Mouse (Mus musculus) forebrain, embryonic 11.5 days (tissue): ENCODE data around the gene Rab15. TPM values are rescaled to one million over a fixed set of nuclear protein-coding genes. Genes with fewer than 3 reads are reported as not detected.
"Not testable (repeated sequence)": the region's sequence is repeated elsewhere in the genome, so short reads cannot be mapped to it uniquely, and the experiment has no call there.

ENCODE experiments used
- ATAC-seq: fragments of 200-750 bp; cut with Nextera tagmentation; replicated peaks from 2 replicates; pipeline ENCODE4 v1.8.0; 2017; ENCODE audit warnings: moderate TSS enrichment; ENCODE audit not compliant: low FRiP score
- DNase-seq: peaks from one replicate; pipeline ENCODE4 v3.0.0-alpha.2; 2017; ENCODE audit warnings: low spot score
- H3K27ac ChIP-seq: fragments of 300-500 bp; sonication (generic); 2 replicates; pipeline ENCODE4 v1.5.1; 2014; ENCODE audit warnings: low read depth, low read length
- H3K27me3 ChIP-seq: fragments of 300-500 bp; sonication (generic); 2 replicates; pipeline ENCODE4 v1.6.1; 2014; ENCODE audit warnings: mild to moderate bottlenecking, low read length, mixed read lengths; ENCODE audit not compliant: control insufficient read depth, insufficient read depth
- H3K36me3 ChIP-seq: fragments of 300-500 bp; sonication (generic); 2 replicates; pipeline ENCODE4 v1.6.1; 2014; ENCODE audit warnings: mild to moderate bottlenecking, low read length, moderate library complexity, mixed read lengths; ENCODE audit not compliant: control insufficient read depth, insufficient read depth
- H3K4me1 ChIP-seq: fragments of 300-500 bp; sonication (generic); replicated peaks from 2 replicates; pipeline ENCODE4 v1.6.1; 2014; ENCODE audit warnings: low read length, mixed read lengths; ENCODE audit not compliant: control insufficient read depth, insufficient read depth
- H3K4me2 ChIP-seq: fragments of 300-500 bp; sonication (generic); 2 replicates; pipeline ENCODE4 v1.6.1; 2014; ENCODE audit warnings: low read depth, mild to moderate bottlenecking, low read length, moderate library complexity, mixed read lengths; ENCODE audit not compliant: severe bottlenecking
- H3K4me3 ChIP-seq: fragments of 300-500 bp; sonication (generic); 2 replicates; pipeline ENCODE4 v1.5.1; 2014; ENCODE audit warnings: low read depth, low read length
- H3K9ac ChIP-seq: fragments of 300-500 bp; sonication (generic); 2 replicates; pipeline ENCODE4 v1.6.1; 2014; ENCODE audit warnings: low read length
- H3K9me3 ChIP-seq: fragments of 300-500 bp; sonication (generic); 2 replicates; pipeline ENCODE4 v1.6.1; 2016; ENCODE audit warnings: low read length, mixed read lengths; ENCODE audit not compliant: control insufficient read depth
- WGBS: fragments of 180-500 bp; shearing (Covaris S2); extraction: QIAGEN DNeasy Blood & Tissue Kit; methylation state at CpG from one replicate; pipeline ENCODE4 v1.1.7; 2014; 5-methylcytosine and 5-hydroxymethylcytosine counted together
- polyA plus RNA-seq: library from polyadenylated mRNA; unstranded; fragments of >200 nt; fragmentation: Nextera tagmentation; extraction: Ambion mirVana; gene quantifications from 2 replicates; pipeline ENCODE4 v1.2.1, GENCODE M21; 2014

The Rab15 gene
- polyA plus RNA-seq, 1 experiment from 2014 or later = 11.2 TPM

- Histone ChIP-seq H3K4me3 (no peak overlapping the region), H3K4me1 (no peaks in the 10 kb centered on the region), H3K9ac (no peak overlapping the region), H3K27ac (no peak overlapping the region), H3K27me3 (no peaks in the 10 kb centered on the region), H3K9me3 (no peaks in the 10 kb centered on the region), H3K36me3 (no peaks in the 10 kb centered on the region), H3K4me2 (no peak overlapping the region)
- DNase-seq (no peak), ATAC-seq (no peak)
- WGBS = 86% methylated on average over 7 of the region's 7 CpGs
Measured at GRCm38 (mm10) chr12:76796938-76797539, 25.7 kb downstream of the Rab15 start.

GRCm38 (mm10) chr12:76795350-76795749 is 27.4 kb downstream of the Rab15 start, which contains the start of gene Gpx2:
Gene Gpx2 (minus strand): TSS chr12:76795554.
- 81% methylated on average over 5 of the region's 5 CpGs for WGBS
- Histone ChIP-seq H3K4me3 (no peak within 1 kb of the TSS), H3K4me1 (no peaks in the 10 kb centered on the region), H3K9ac (no peak within 1 kb of the TSS), H3K27me3 (no peaks in the 10 kb centered on the region), H3K27ac (no peak within 1 kb of the TSS), H3K9me3 (no peaks in the 10 kb centered on the region), H3K4me2 (no peak within 1 kb of the TSS), H3K36me3 (no peaks in the 10 kb centered on the region)
- no peak for ATAC-seq
- DNase-seq = no peak

GRCm38 (mm10) chr12:76792540-76792939 is 30.2 kb downstream of the Rab15 start:
- not testable (repeated sequence) for H3K4me3 ChIP-seq, H3K27me3 ChIP-seq, H3K36me3 ChIP-seq, ATAC-seq, H3K9me3 ChIP-seq, H3K4me2 ChIP-seq, H3K9ac ChIP-seq, H3K27ac ChIP-seq, H3K4me1 ChIP-seq, DNase-seq
- WGBS = 57% methylated on average over 14 of the region's 14 CpGs

- H3K9ac ChIP-seq = no peak overlapping the region
- no peaks in the 10 kb centered on the region for H3K27me3 ChIP-seq
- H3K4me2 ChIP-seq = no peak overlapping the region
- no peaks in the 10 kb centered on the region for H3K4me1 ChIP-seq
- H3K36me3 ChIP-seq = no peaks in the 10 kb centered on the region
- no peak overlapping the region for H3K4me3 ChIP-seq
- no peak for ATAC-seq
- H3K27ac ChIP-seq = no peak overlapping the region
- no peaks in the 10 kb centered on the region for H3K9me3 ChIP-seq
- no peak for DNase-seq
- 69% methylated on average over 8 of the region's 8 CpGs for WGBS
Measured at GRCm38 (mm10) chr12:76790446-76791084, 32.1 kb downstream of the Rab15 start.

- 78% methylated on average over 10 of the region's 10 CpGs for WGBS
- no peak overlapping the region for H3K27ac ChIP-seq
- H3K4me1 ChIP-seq = no peaks in the 10 kb centered on the region
- ATAC-seq = no peak
- H3K9ac ChIP-seq = no peak overlapping the region
- DNase-seq = no peak
- H3K4me3 ChIP-seq = no peak overlapping the region
- no peaks in the 10 kb centered on the region for H3K36me3 ChIP-seq
- H3K27me3 ChIP-seq = no peaks in the 10 kb centered on the region
- H3K9me3 ChIP-seq = no peaks in the 10 kb centered on the region
- no peak overlapping the region for H3K4me2 ChIP-seq
Measured at GRCm38 (mm10) chr12:76784056-76784619, 38.6 kb downstream of the Rab15 start.

GRCm38 (mm10) chr12:76780639-76781468 is 41.9 kb downstream of the Rab15 start:
- DNase-seq = no peak
- no peaks in the 10 kb centered on the region for H3K36me3 ChIP-seq

GRCm38 (mm10) chr12:76779951-76780350 is 42.8 kb downstream of the Rab15 start:
- Histone ChIP-seq H3K9me3 (no peaks in the 10 kb centered on the region), H3K36me3 (no peaks in the 10 kb centered on the region), H3K27me3 (no peaks in the 10 kb centered on the region), H3K27ac (no peak overlapping the region), H3K9ac (no peak overlapping the region), H3K4me3 (no peak overlapping the region), H3K4me2 (no peak overlapping the region), H3K4me1 (no peaks in the 10 kb centered on the region)
- 85% methylated on average over 5 of the region's 5 CpGs for WGBS
- ATAC-seq (no peak), DNase-seq (no peak)

More at GRCm38 (mm10) chr12:76780639-76781468, 41.9 kb downstream of the Rab15 start:
- no peak for ATAC-seq
- Histone ChIP-seq H3K27me3 (no peaks in the 10 kb centered on the region), H3K9ac (no peak overlapping the region), H3K4me2 (no peak overlapping the region), H3K4me1 (no peaks in the 10 kb centered on the region), H3K27ac (no peak overlapping the region), H3K4me3 (no peak overlapping the region), H3K9me3 (no peaks in the 10 kb centered on the region)
- 75% methylated on average over 12 of the region's 12 CpGs for WGBS

GRCm38 (mm10) chr12:76778305-76779083 is 44.2 kb downstream of the Rab15 start:
- 88% methylated on average over 10 of the region's 10 CpGs for WGBS
- Histone ChIP-seq H3K4me1 (no peaks in the 10 kb centered on the region), H3K4me3 (no peak overlapping the region), H3K9ac (no peak overlapping the region), H3K27ac (no peak overlapping the region), H3K4me2 (no peak overlapping the region), H3K9me3 (no peaks in the 10 kb centered on the region), H3K36me3 (no peaks in the 10 kb centered on the region), H3K27me3 (no peaks in the 10 kb centered on the region)
- no peak for DNase-seq
- ATAC-seq = no peak
